Mouse (Mus musculus) bone marrow, adult 2 months (tissue): ENCODE measurements at regions not wholly inside any gene's neighbourhood (a gene's known extent, or its start where the extent isn't known, plus 50 kb on each side); places are given as distances from the start of the nearest gene placed in this dataset.

Experiments
- CTCF ChIP-seq: fragments of 200-500 bp; IDR thresholded peaks from 2 replicates; pipeline ENCODE4 v1.5.1; 2011; ENCODE audit warnings: low read length, control low read depth; ENCODE audit not compliant: control insufficient read depth, insufficient read depth
- POLR2A ChIP-seq: fragments of 200-500 bp; IDR thresholded peaks from 2 replicates; pipeline ENCODE4 v1.6.1; 2011; ENCODE audit warnings: low read depth, mild to moderate bottlenecking, control low read depth, low read length, borderline replicate concordance; ENCODE audit not compliant: control insufficient read depth

DNA sequence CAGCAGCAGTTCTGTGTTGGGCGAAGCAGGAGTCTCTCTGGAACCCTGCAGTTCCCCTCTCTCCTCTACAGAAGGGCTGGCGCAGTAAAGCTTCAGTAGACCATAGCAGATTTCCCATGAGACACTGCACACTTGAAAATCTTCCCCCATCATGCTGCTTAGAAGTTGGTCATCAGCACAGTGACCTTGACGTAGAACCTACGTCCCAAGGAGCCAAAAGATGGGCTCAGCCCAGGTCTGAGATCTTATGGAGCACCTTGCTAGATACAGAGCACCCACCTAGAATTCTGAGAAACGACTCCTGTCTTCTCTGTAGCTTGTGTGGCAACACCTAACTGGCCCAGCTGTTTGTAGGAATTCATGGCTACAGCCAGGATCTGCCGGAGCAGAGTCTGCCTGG, 51.7 kb upstream of the Hmga2 start:
- TF ChIP-seq CTCF (no peak), POLR2A (no peak)
